Mouse (Mus musculus): ENCODE measurements at regions not wholly inside any gene's neighbourhood (a gene's known extent, or its start where the extent isn't known, plus 50 kb on each side); places are given as distances from the start of the nearest gene placed in this dataset.

GRCm38 (mm10) chr10:53165036-53165435 lies 172.4 kb upstream of the Pln start:
- DNase-seq (ENCODE audit: low read depth, low spot score) = no peak

- DNase-seq (ENCODE audit: low read depth, low spot score) = no peak
These were observed 169.7 kb upstream of the Pln start for GRCm38 (mm10) chr10:53167767-53168166.

GRCm38 (mm10) chr10:53174038-53174564 lies 163.4 kb upstream of the Pln start:
- no peak for DNase-seq (ENCODE audit: low read depth, low spot score)

GRCm38 (mm10) chr10:53175946-53176345 lies 161.5 kb upstream of the Pln start:
- no peak for DNase-seq (ENCODE audit: low read depth, low spot score)

GRCm38 (mm10) chr10:53178561-53178960 lies 158.9 kb upstream of the Pln start:
- no peak for DNase-seq (ENCODE audit: low read depth, low spot score)

GRCm38 (mm10) chr10:53179109-53179508 lies 158.4 kb upstream of the Pln start:
- peak; percentile 5 for DNase-seq (ENCODE audit: low read depth, low spot score)

GRCm38 (mm10) chr10:53180751-53181151 lies 156.7 kb upstream of the Pln start:
- no peak for DNase-seq (ENCODE audit: low read depth, low spot score)

GRCm38 (mm10) chr10:53181413-53181812 lies 156.1 kb upstream of the Pln start:
- peak; percentile 2 for DNase-seq (ENCODE audit: low read depth, low spot score)

- no peak for DNase-seq (ENCODE audit: low read depth, low spot score)
These were observed 129.0 kb upstream of the Pln start for GRCm38 (mm10) chr10:53208466-53208865.

- DNase-seq (ENCODE audit: low read depth, low spot score) = no peak
These were observed 127.6 kb upstream of the Pln start for GRCm38 (mm10) chr10:53209916-53210315.

All from ZHBTc4 (cell line).